Mouse (Mus musculus): ENCODE results near the gene Itpr2. TPM values are rescaled to one million over a fixed set of nuclear protein-coding genes. Genes with fewer than 3 reads are reported as not detected.

Itpr2 gene
- polyA plus RNA-seq, 1 experiment, result 3.6 TPM

- Histone ChIP-seq H3K36me3 (ENCODE audit: control insufficient read depth, insufficient read depth, low read length, poor library complexity, severe bottlenecking) (no peaks in the 10 kb centered on the region), H3K27ac (ENCODE audit: insufficient read depth, low read length) (no peak overlapping the region), H3K9me3 (replicated peaks; ENCODE audit: control insufficient read depth, insufficient read depth, low read length, poor library complexity, severe bottlenecking) (peaks cover 4% of the 10 kb centered on the region), H3K4me1 (ENCODE audit: control insufficient read depth, insufficient read depth, low read length) (peaks cover 2% of the 10 kb centered on the region), H3K4me3 (ENCODE audit: low read depth, low read length) (no peak overlapping the region), H3K27me3 (ENCODE audit: control insufficient read depth, insufficient read depth, low read length, poor library complexity, severe bottlenecking) (no peaks in the 10 kb centered on the region), H3K9ac (ENCODE audit: low read depth, poor library complexity, severe bottlenecking) (no peak overlapping the region)
- TF ChIP-seq CTCF (IDR thresholded peaks at IDR 0.05; ENCODE audit: low read depth, low read length), result no peak
- no peak for TF ChIP-seq EP300 (IDR thresholded peaks at IDR 0.05; ENCODE audit: insufficient read depth, low read depth, low read length)
- no peak for TF ChIP-seq POLR2A (IDR thresholded peaks at IDR 0.05; ENCODE audit: insufficient read depth, low read length)
Measured at GRCm38 (mm10) chr6:146246368-146246767, 255.7 kb downstream of the Itpr2 start.

- Histone ChIP-seq H3K36me3 (ENCODE audit: control insufficient read depth, insufficient read depth, low read length, poor library complexity, severe bottlenecking) (no peaks in the 10 kb centered on the region), H3K4me3 (ENCODE audit: low read depth, low read length) (no peak overlapping the region), H3K4me1 (ENCODE audit: control insufficient read depth, insufficient read depth, low read length) (peaks cover 2% of the 10 kb centered on the region), H3K27me3 (ENCODE audit: control insufficient read depth, insufficient read depth, low read length, poor library complexity, severe bottlenecking) (no peaks in the 10 kb centered on the region), H3K9me3 (replicated peaks; ENCODE audit: control insufficient read depth, insufficient read depth, low read length, poor library complexity, severe bottlenecking) (peaks cover 4% of the 10 kb centered on the region), H3K9ac (ENCODE audit: low read depth, poor library complexity, severe bottlenecking) (no peak overlapping the region), H3K27ac (ENCODE audit: insufficient read depth, low read length) (no peak overlapping the region)
- TF ChIP-seq CTCF (IDR thresholded peaks at IDR 0.05; ENCODE audit: low read depth, low read length) (no peak), POLR2A (IDR thresholded peaks at IDR 0.05; ENCODE audit: insufficient read depth, low read length) (no peak), EP300 (IDR thresholded peaks at IDR 0.05; ENCODE audit: insufficient read depth, low read depth, low read length) (no peak)
Measured at GRCm38 (mm10) chr6:146245888-146246287, 256.1 kb downstream of the Itpr2 start.

GRCm38 (mm10) chr6:146243068-146243467, 259.0 kb downstream of the Itpr2 start:
- H3K4me3 ChIP-seq (ENCODE audit: low read depth, low read length), result no peak overlapping the region
- no peaks in the 10 kb centered on the region for H3K4me1 ChIP-seq (ENCODE audit: control insufficient read depth, insufficient read depth, low read length)
- no peaks in the 10 kb centered on the region for H3K36me3 ChIP-seq (ENCODE audit: control insufficient read depth, insufficient read depth, low read length, poor library complexity, severe bottlenecking)
- H3K27me3 ChIP-seq (ENCODE audit: control insufficient read depth, insufficient read depth, low read length, poor library complexity, severe bottlenecking), result no peaks in the 10 kb centered on the region
- H3K27ac ChIP-seq (ENCODE audit: insufficient read depth, low read length), result no peak overlapping the region
- no peak overlapping the region for H3K9ac ChIP-seq (ENCODE audit: low read depth, poor library complexity, severe bottlenecking)
- no peak for TF ChIP-seq EP300 (IDR thresholded peaks at IDR 0.05; ENCODE audit: insufficient read depth, low read depth, low read length)
- no peak for TF ChIP-seq POLR2A (IDR thresholded peaks at IDR 0.05; ENCODE audit: insufficient read depth, low read length)
- no peak for TF ChIP-seq CTCF (IDR thresholded peaks at IDR 0.05; ENCODE audit: low read depth, low read length)
- H3K9me3 ChIP-seq (replicated peaks; ENCODE audit: control insufficient read depth, insufficient read depth, low read length, poor library complexity, severe bottlenecking), result peaks cover 4% of the 10 kb centered on the region

- H3K36me3 ChIP-seq (ENCODE audit: control insufficient read depth, insufficient read depth, low read length, poor library complexity, severe bottlenecking), result no peaks in the 10 kb centered on the region
- H3K4me1 ChIP-seq (ENCODE audit: control insufficient read depth, insufficient read depth, low read length), result no peaks in the 10 kb centered on the region
- H3K27ac ChIP-seq (ENCODE audit: insufficient read depth, low read length), result no peak overlapping the region
- H3K27me3 ChIP-seq (ENCODE audit: control insufficient read depth, insufficient read depth, low read length, poor library complexity, severe bottlenecking), result no peaks in the 10 kb centered on the region
- TF ChIP-seq POLR2A (IDR thresholded peaks at IDR 0.05; ENCODE audit: insufficient read depth, low read length) (no peak), CTCF (IDR thresholded peaks at IDR 0.05; ENCODE audit: low read depth, low read length) (no peak), EP300 (IDR thresholded peaks at IDR 0.05; ENCODE audit: insufficient read depth, low read depth, low read length) (no peak)
- H3K9ac ChIP-seq (ENCODE audit: low read depth, poor library complexity, severe bottlenecking), result no peak overlapping the region
- H3K4me3 ChIP-seq (ENCODE audit: low read depth, low read length), result no peak overlapping the region
- peaks cover 4% of the 10 kb centered on the region for H3K9me3 ChIP-seq (replicated peaks; ENCODE audit: control insufficient read depth, insufficient read depth, low read length, poor library complexity, severe bottlenecking)
Measured at GRCm38 (mm10) chr6:146241336-146241735, 260.7 kb downstream of the Itpr2 start.

- Histone ChIP-seq H3K4me1 (ENCODE audit: control insufficient read depth, insufficient read depth, low read length) (no peaks in the 10 kb centered on the region), H3K9me3 (replicated peaks; ENCODE audit: control insufficient read depth, insufficient read depth, low read length, poor library complexity, severe bottlenecking) (no peaks in the 10 kb centered on the region; the same call in 1 of the 2 replicates), H3K9ac (ENCODE audit: low read depth, poor library complexity, severe bottlenecking) (no peak overlapping the region), H3K4me3 (ENCODE audit: low read depth, low read length) (no peak overlapping the region), H3K36me3 (ENCODE audit: control insufficient read depth, insufficient read depth, low read length, poor library complexity, severe bottlenecking) (no peaks in the 10 kb centered on the region), H3K27me3 (ENCODE audit: control insufficient read depth, insufficient read depth, low read length, poor library complexity, severe bottlenecking) (no peaks in the 10 kb centered on the region), H3K27ac (ENCODE audit: insufficient read depth, low read length) (no peak overlapping the region)
- TF ChIP-seq CTCF (IDR thresholded peaks at IDR 0.05; ENCODE audit: low read depth, low read length) (no peak), POLR2A (IDR thresholded peaks at IDR 0.05; ENCODE audit: insufficient read depth, low read length) (no peak), EP300 (IDR thresholded peaks at IDR 0.05; ENCODE audit: insufficient read depth, low read depth, low read length) (no peak)
Measured at GRCm38 (mm10) chr6:146235165-146235564, 266.9 kb downstream of the Itpr2 start.

- H3K4me1 ChIP-seq (ENCODE audit: control insufficient read depth, insufficient read depth, low read length), result no peaks in the 10 kb centered on the region
- no peak overlapping the region for H3K4me3 ChIP-seq (ENCODE audit: low read depth, low read length)
- H3K9me3 ChIP-seq (replicated peaks; ENCODE audit: control insufficient read depth, insufficient read depth, low read length, poor library complexity, severe bottlenecking), result no peaks in the 10 kb centered on the region; the same call in 1 of the 2 replicates
- no peak overlapping the region for H3K27ac ChIP-seq (ENCODE audit: insufficient read depth, low read length)
- no peak overlapping the region for H3K9ac ChIP-seq (ENCODE audit: low read depth, poor library complexity, severe bottlenecking)
- TF ChIP-seq POLR2A (IDR thresholded peaks at IDR 0.05; ENCODE audit: insufficient read depth, low read length) (no peak), EP300 (IDR thresholded peaks at IDR 0.05; ENCODE audit: insufficient read depth, low read depth, low read length) (no peak), CTCF (IDR thresholded peaks at IDR 0.05; ENCODE audit: low read depth, low read length) (no peak)
- H3K27me3 ChIP-seq (ENCODE audit: control insufficient read depth, insufficient read depth, low read length, poor library complexity, severe bottlenecking), result no peaks in the 10 kb centered on the region
- no peaks in the 10 kb centered on the region for H3K36me3 ChIP-seq (ENCODE audit: control insufficient read depth, insufficient read depth, low read length, poor library complexity, severe bottlenecking)
Measured at GRCm38 (mm10) chr6:146234417-146234816, 267.6 kb downstream of the Itpr2 start.
